Mouse (Mus musculus): Measurements from ENCODE around the gene Gm21970.

DNA sequence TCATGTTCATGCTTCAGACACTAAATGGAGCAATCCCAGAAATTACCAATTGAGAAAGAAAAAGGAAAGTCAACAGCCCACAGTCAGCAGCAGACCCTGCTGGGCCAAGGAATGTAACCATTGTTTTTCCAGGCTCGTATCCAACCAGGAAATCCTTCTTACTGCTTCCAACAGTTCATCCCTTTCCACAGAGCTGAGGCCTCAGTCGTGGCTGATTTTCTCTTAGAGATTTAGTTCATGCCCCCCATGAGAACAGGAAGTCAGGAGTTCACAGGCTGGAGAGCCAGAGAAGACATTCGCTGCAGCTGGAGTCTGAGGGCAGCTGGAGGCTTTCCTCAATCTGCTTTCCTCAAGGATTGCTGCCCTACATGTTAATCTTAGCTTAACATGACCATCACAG lies 28.0 kb upstream of the Gm21970 start:
- TF ChIP-seq GATA1 (IDR thresholded peaks at IDR 0.05; ENCODE audit: borderline replicate concordance, low read length) (no peak), FLI1 (IDR thresholded peaks at IDR 0.05; ENCODE audit: low read length) (no peak)

Measured in megakaryocyte, embryonic 14.5 days (primary cell).